Mouse (Mus musculus) C2C12 (cell line): Measurements from ENCODE around the gene Morn1.

ENCODE experiments used
- CEBPB ChIP-seq: IDR thresholded peaks from one replicate; pipeline ENCODE4 v1.6.1; 2011; ENCODE audit warnings: low read depth, mild to moderate bottlenecking, control low read depth, moderate library complexity
- CTCF ChIP-seq: IDR thresholded peaks from one replicate; pipeline ENCODE4 v1.5.1; 2011; ENCODE audit not compliant: control insufficient read depth, insufficient read depth, insufficient read length
- MAX ChIP-seq: IDR thresholded peaks from one replicate; pipeline ENCODE4 v1.6.1; 2011; ENCODE audit warnings: mild to moderate bottlenecking, control low read depth
- MYOD1 ChIP-seq: IDR thresholded peaks from one replicate; pipeline ENCODE4 v1.6.1; 2011; ENCODE audit warnings: low read depth; ENCODE audit not compliant: control insufficient read depth, insufficient read length
- MYOG ChIP-seq: IDR thresholded peaks from one replicate; pipeline ENCODE4 v1.6.1; 2011; ENCODE audit not compliant: control insufficient read depth, insufficient read length; ENCODE audit errors: extremely low read depth
- USF1 ChIP-seq: IDR thresholded peaks from one replicate; pipeline ENCODE4 v1.6.1; 2011; ENCODE audit warnings: low read depth, mild to moderate bottlenecking, control low read depth, moderate library complexity

- TF ChIP-seq CTCF: no peak
- TF ChIP-seq MYOG: no peak
- no peak for TF ChIP-seq MAX
- no peak for TF ChIP-seq USF1
- TF ChIP-seq MYOD1: no peak
- no peak for TF ChIP-seq CEBPB
These were observed 65.5 kb downstream of the Morn1 start for GRCm38 (mm10) chr4:155151845-155152244.
